Mouse (Mus musculus): ENCODE results near the gene Rnf149. TPM values are rescaled to one million over a fixed set of nuclear protein-coding genes. Genes with fewer than 3 reads are reported as not detected.
"Not testable (repeated sequence)": the region's sequence is repeated elsewhere in the genome, so short reads cannot be mapped to it uniquely, and the experiment has no call there.

The Rnf149 gene
- polyA plus RNA-seq (2017; shearing (Covaris generic)) = 10 to 100 TPM; 11.9 to 37.0 (median 29.9) TPM

- ATAC-seq = peak; percentile 74
These were observed at the start of gene Rnf149 for GRCm38 (mm10) chr1:39577253-39577705. TSS of gene Rnf149 (minus strand) at chr1:39577405.

- ATAC-seq = no peak
These were observed 48.3 kb upstream of the Rnf149 start for GRCm38 (mm10) chr1:39625491-39625890.

GRCm38 (mm10) chr1:39623729-39624128, 46.5 kb upstream of the Rnf149 start:
- no peak for ATAC-seq

GRCm38 (mm10) chr1:39623106-39623505, 45.9 kb upstream of the Rnf149 start:
- ATAC-seq = no peak

GRCm38 (mm10) chr1:39618524-39618923, 41.3 kb upstream of the Rnf149 start:
- no peak for ATAC-seq

- no peak for ATAC-seq
These were observed 38.3 kb upstream of the Rnf149 start for GRCm38 (mm10) chr1:39615526-39615925.

GRCm38 (mm10) chr1:39614462-39615279, 37.5 kb upstream of the Rnf149 start:
- no peak for ATAC-seq

GRCm38 (mm10) chr1:39613061-39613460, 35.9 kb upstream of the Rnf149 start:
- no peak for ATAC-seq

- no peak for ATAC-seq
These were observed 35.3 kb upstream of the Rnf149 start for GRCm38 (mm10) chr1:39612491-39612890.

- no peak for ATAC-seq
These were observed 31.3 kb upstream of the Rnf149 start for GRCm38 (mm10) chr1:39608534-39608933.

GRCm38 (mm10) chr1:39602477-39602876, 25.3 kb upstream of the Rnf149 start:
- ATAC-seq = no peak

- ATAC-seq = no peak
These were observed 21.5 kb upstream of the Rnf149 start for GRCm38 (mm10) chr1:39598726-39599125.

GRCm38 (mm10) chr1:39597135-39597534, 19.9 kb upstream of the Rnf149 start:
- not testable (repeated sequence) for ATAC-seq

GRCm38 (mm10) chr1:39593836-39594235, 16.6 kb upstream of the Rnf149 start:
- no peak for ATAC-seq

GRCm38 (mm10) chr1:39592090-39592489, 14.9 kb upstream of the Rnf149 start:
- no peak for ATAC-seq

GRCm38 (mm10) chr1:39591557-39591956, 14.4 kb upstream of the Rnf149 start:
- not testable (repeated sequence) for ATAC-seq

- no peak for ATAC-seq
These were observed 13.0 kb upstream of the Rnf149 start for GRCm38 (mm10) chr1:39590193-39590592.

GRCm38 (mm10) chr1:39585416-39585815, 8.2 kb upstream of the Rnf149 start:
- no peak for ATAC-seq

- no peak for ATAC-seq
These were observed 6.0 kb upstream of the Rnf149 start for GRCm38 (mm10) chr1:39583173-39583572.

GRCm38 (mm10) chr1:39581215-39581614, 4.0 kb upstream of the Rnf149 start:
- no peak for ATAC-seq

GRCm38 (mm10) chr1:39579139-39579538, 1.9 kb upstream of the Rnf149 start:
- ATAC-seq = no peak

- no peak for ATAC-seq
These were observed 1.2 kb upstream of the Rnf149 start for GRCm38 (mm10) chr1:39578446-39578845.

GRCm38 (mm10) chr1:39576431-39577243, 568 bp downstream of the Rnf149 start:
- peak; percentile 37 for ATAC-seq
